Mouse (Mus musculus) MEL (cell line): ENCODE results near the gene Thumpd2. TPM values are rescaled to one million over a fixed set of nuclear protein-coding genes. Genes with fewer than 3 reads are reported as not detected.

ENCODE experiments used
- DNase-seq: peaks from one replicate; pipeline ENCODE4 v3.0.0; 2011; ENCODE audit warnings: low read depth, low spot score
- H3K27ac ChIP-seq: 2 replicates; pipeline ENCODE4 v1.5.1; 2012; ENCODE audit warnings: low read depth, mild to moderate bottlenecking, control low read depth, low read length, moderate library complexity; ENCODE audit not compliant: control insufficient read depth
- H3K27me3 ChIP-seq, 2 experiments: fragments of 150-350 bp in 1 of 2; sonication (generic) in 1 of 2; 2 replicates each; pipeline ENCODE4 v1.6.1; 2012; ENCODE audit warnings: low read length in 2 of 2, mild to moderate bottlenecking in 2 of 2, improper control_type of control experiment in 1 of 2, moderate library complexity in 1 of 2; ENCODE audit not compliant: insufficient read depth in 2 of 2, control insufficient read depth in 1 of 2
- H3K36me3 ChIP-seq, 2 experiments: 2 replicates each; pipeline ENCODE4 v1.6.1; 2012 to 2014; ENCODE audit warnings: low read length in 2 of 2, improper control_type of control experiment in 1 of 2, inconsistent platforms in 1 of 2, mild to moderate bottlenecking in 1 of 2; ENCODE audit not compliant: insufficient read depth in 2 of 2, control insufficient read depth in 1 of 2
- H3K4me1 ChIP-seq, 2 experiments: fragments of 150-350 bp in 1 of 2; sonication (generic) in 1 of 2; 2 replicates each; pipeline ENCODE4 v1.6.1; 2012; ENCODE audit warnings: low read length in 2 of 2, improper control_type of control experiment in 1 of 2, mild to moderate bottlenecking in 1 of 2; ENCODE audit not compliant: insufficient read depth in 2 of 2, control insufficient read depth in 1 of 2
- H3K4me3 ChIP-seq, 2 experiments: fragments of 150-350 bp in 1 of 2; sonication (generic) in 1 of 2; 2 replicates each; pipeline ENCODE4 v1.5.1; 2012; ENCODE audit warnings: low read depth in 2 of 2, low read length in 2 of 2, mild to moderate bottlenecking in 2 of 2, moderate library complexity in 2 of 2, control low read depth in 1 of 2, improper control_type of control experiment in 1 of 2; ENCODE audit not compliant: control insufficient read depth in 1 of 2, insufficient read depth in 1 of 2
- H3K79me2 ChIP-seq: 2 replicates; pipeline ENCODE4 v1.6.1; 2012; ENCODE audit warnings: mild to moderate bottlenecking, low read length, moderate library complexity; ENCODE audit not compliant: control insufficient read depth, poor library complexity, insufficient read depth
- H3K9ac ChIP-seq: 2 replicates; pipeline ENCODE4 v1.6.1; 2012; ENCODE audit warnings: low read depth, mild to moderate bottlenecking, control low read depth, low read length, moderate library complexity; ENCODE audit not compliant: control insufficient read depth, poor library complexity, severe bottlenecking
- H3K9me3 ChIP-seq: fragments of 150-350 bp; sonication (generic); replicated peaks from 2 replicates; pipeline ENCODE4 v1.6.1; 2012; ENCODE audit warnings: mild to moderate bottlenecking, low read length, improper control_type of control experiment, moderate library complexity; ENCODE audit not compliant: insufficient read depth
- E2F4 ChIP-seq: IDR thresholded peaks from 2 replicates; pipeline ENCODE4 v1.6.1; 2011; ENCODE audit warnings: low read depth, low read length, improper control_type of control experiment, borderline replicate concordance
- ELF1 ChIP-seq: IDR thresholded peaks from 2 replicates; pipeline ENCODE4 v1.6.1; 2014; ENCODE audit warnings: low read depth, mild to moderate bottlenecking, inconsistent platforms, low read length, improper control_type of control experiment, moderate library complexity
- GABPA ChIP-seq: IDR thresholded peaks from 2 replicates; pipeline ENCODE4 v1.6.1; 2012; ENCODE audit warnings: low read depth, mild to moderate bottlenecking, inconsistent platforms, low read length, improper control_type of control experiment, moderate library complexity
- HCFC1 ChIP-seq: IDR thresholded peaks from 2 replicates; pipeline ENCODE4 v1.6.1; 2012; ENCODE audit warnings: low read depth, mild to moderate bottlenecking, inconsistent platforms, low read length, improper control_type of control experiment, moderate library complexity
- MAX ChIP-seq: IDR thresholded peaks from 2 replicates; pipeline ENCODE4 v1.6.1; 2011; ENCODE audit warnings: low read length, improper control_type of control experiment
- MAZ ChIP-seq: IDR thresholded peaks from 2 replicates; pipeline ENCODE4 v1.6.1; 2012; ENCODE audit warnings: low read depth, mild to moderate bottlenecking, inconsistent platforms, low read length, improper control_type of control experiment
- MEF2A ChIP-seq: IDR thresholded peaks from 2 replicates; pipeline ENCODE4 v1.6.1; 2014; ENCODE audit warnings: low read depth, mild to moderate bottlenecking, inconsistent platforms, low read length, improper control_type of control experiment; ENCODE audit not compliant: poor library complexity, insufficient replicate concordance, severe bottlenecking; ENCODE audit errors: extremely low read depth
- MYB ChIP-seq: IDR thresholded peaks from 2 replicates; pipeline ENCODE4 v1.6.1; 2011; ENCODE audit warnings: mild to moderate bottlenecking, low read depth, low read length, improper control_type of control experiment
- NELFE ChIP-seq: IDR thresholded peaks from 2 replicates; pipeline ENCODE4 v1.6.1; 2011; ENCODE audit warnings: low read depth, low read length, improper control_type of control experiment
- RAD21 ChIP-seq: IDR thresholded peaks from 2 replicates; pipeline ENCODE4 v1.6.1; 2011; ENCODE audit warnings: mild to moderate bottlenecking, low read depth, low read length, improper control_type of control experiment
- SIN3A ChIP-seq: IDR thresholded peaks from 2 replicates; pipeline ENCODE4 v1.6.1; 2012; ENCODE audit warnings: low read length, improper control_type of control experiment, inconsistent platforms
- SMC3 ChIP-seq: IDR thresholded peaks from 2 replicates; pipeline ENCODE4 v1.6.1; 2011; ENCODE audit warnings: low read depth, low read length, improper control_type of control experiment
- TBP ChIP-seq: IDR thresholded peaks from 2 replicates; pipeline ENCODE4 v1.8.0; 2011; ENCODE audit warnings: low read depth, low read length, improper control_type of control experiment
- TCF12 ChIP-seq: IDR thresholded peaks from 2 replicates; pipeline ENCODE4 v1.6.1; 2014; ENCODE audit warnings: low read depth, mild to moderate bottlenecking, inconsistent platforms, low read length, improper control_type of control experiment, moderate library complexity
- ZNF384 ChIP-seq: IDR thresholded peaks from 2 replicates; pipeline ENCODE4 v1.6.1; 2012; ENCODE audit warnings: low read depth, mild to moderate bottlenecking, inconsistent platforms, low read length, improper control_type of control experiment
- polyA plus RNA-seq, 2 experiments: library from polyadenylated mRNA; stranded (reverse) in 1 of 2; unstranded in 1 of 2; fragments of >175 nt in 1 of 2; fragments of >200 nt in 1 of 2; gene quantifications; 2 replicates each; pipeline versions ENCODE4 v1.2.1 to v1.2.4; 2012; ENCODE audit warnings: low replicate concordance in 2 of 2, low read depth in 1 of 2; ENCODE audit not compliant: insufficient read length in 2 of 2, insufficient read depth in 1 of 2, missing spikeins in 1 of 2
- total RNA-seq: library from RNA; depleted of rRNA; stranded (reverse); fragments of 300-350 nt; gene quantifications from 2 replicates; pipeline ENCODE4 v1.2.3, GENCODE M21; 2012; rRNA removed

The Thumpd2 gene
- total and polyA plus RNA-seq, 3 experiments, result 15.1 to 15.5 TPM; not detected in 1

DNA sequence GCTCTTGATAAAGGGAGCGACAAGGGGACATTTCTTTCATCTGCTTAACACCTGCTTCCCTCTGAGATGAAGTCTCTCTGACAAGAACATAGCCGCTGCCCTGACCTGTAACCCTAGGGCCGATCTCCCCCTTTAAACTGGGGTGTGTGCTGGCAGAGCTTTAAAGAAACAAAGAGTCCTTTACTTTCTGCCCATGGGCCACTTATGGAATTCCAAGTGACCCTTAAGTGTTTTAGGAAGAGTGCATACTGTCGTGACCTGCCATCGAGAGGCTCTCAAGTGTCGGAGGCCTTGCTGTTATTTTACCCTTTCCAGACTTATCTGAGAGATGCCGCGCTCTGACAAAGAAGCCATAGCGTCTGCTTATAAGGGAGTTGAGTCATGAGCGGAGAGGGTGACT, 84.8 kb downstream of the Thumpd2 start:
- TF ChIP-seq GABPA, result no peak
- TF ChIP-seq MAZ, result no peak
- no peak for TF ChIP-seq TCF12
- TF ChIP-seq RAD21, result no peak
- no peak for TF ChIP-seq SIN3A
- no peak for TF ChIP-seq TBP
- TF ChIP-seq, all 39 proteins: peak for 0
- DNase-seq, result no peak
- H3K9me3 ChIP-seq, result no peaks in the 10 kb centered on the region
- H3K27me3 ChIP-seq, result no peaks in the 10 kb centered on the region
- no peak overlapping the region for H3K4me3 ChIP-seq
- H3K79me2 ChIP-seq, result no peaks in the 10 kb centered on the region
- no peak overlapping the region for H3K27ac ChIP-seq
- no peaks in the 10 kb centered on the region for H3K36me3 ChIP-seq
- no peaks in the 10 kb centered on the region for H3K4me1 ChIP-seq
- H3K9ac ChIP-seq, result no peak overlapping the region

DNA sequence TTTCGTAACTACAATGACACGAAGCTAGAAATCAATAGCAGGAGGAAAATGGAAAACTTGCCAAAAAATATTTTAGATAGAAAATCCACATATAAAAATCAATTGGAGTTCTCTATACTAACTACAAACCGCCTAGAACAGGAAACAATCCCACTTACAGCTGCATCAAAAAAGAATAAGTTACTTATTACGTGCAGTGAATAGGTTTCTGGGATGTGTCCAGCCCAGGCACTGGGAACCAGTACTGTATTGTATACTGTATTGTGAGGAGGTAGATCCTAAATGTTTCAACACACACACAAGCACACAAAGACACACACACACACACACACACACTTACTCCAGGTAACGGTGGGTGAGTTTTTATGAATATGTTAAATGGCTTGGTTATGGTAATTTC, 87.6 kb downstream of the Thumpd2 start:
- H3K27me3 ChIP-seq, result no peaks in the 10 kb centered on the region
- no peaks in the 10 kb centered on the region for H3K4me1 ChIP-seq
- H3K27ac ChIP-seq, result no peak overlapping the region
- H3K36me3 ChIP-seq, result no peaks in the 10 kb centered on the region
- no peak overlapping the region for H3K9ac ChIP-seq
- DNase-seq, result no peak
- H3K79me2 ChIP-seq, result no peaks in the 10 kb centered on the region
- no peak for TF ChIP-seq RAD21
- TF ChIP-seq E2F4, result no peak
- no peak for TF ChIP-seq SMC3
- TF ChIP-seq ZNF384, result no peak
- TF ChIP-seq ELF1, result no peak
- TF ChIP-seq MAX, result no peak
- TF ChIP-seq NELFE, result no peak
- TF ChIP-seq MYB, result no peak
- no peak for TF ChIP-seq TCF12
- TF ChIP-seq MEF2A, result no peak
- no peak for TF ChIP-seq HCFC1
- H3K4me3 ChIP-seq, result no peak overlapping the region
- no peaks in the 10 kb centered on the region for H3K9me3 ChIP-seq

Other genes starting within 250 kb of the Thumpd2 start
- not detected in 2 replicates for gene Tmem178, start 120.5 kb downstream of the Thumpd2 start, total RNA-seq
- under 1 TPM in 1 of 2 experiments, not detected in 1; 0.28 TPM for gene Tmem178, start 120.5 kb downstream of the Thumpd2 start, polyA plus RNA-seq